Mouse (Mus musculus): ENCODE measurements around the gene Smurf2.

The Smurf2 gene

GRCm38 (mm10) chr11:106905707-106906106, 14.8 kb downstream of the Smurf2 start:
- no peak for DNase-seq

- DNase-seq, result no peak
Measured at GRCm38 (mm10) chr11:106899804-106900203, 20.7 kb downstream of the Smurf2 start.

GRCm38 (mm10) chr11:106896561-106897168, 23.9 kb downstream of the Smurf2 start:
- no peak for DNase-seq

GRCm38 (mm10) chr11:106883656-106884055, 36.9 kb downstream of the Smurf2 start:
- no peak for DNase-seq

- DNase-seq, result no peak
Measured at GRCm38 (mm10) chr11:106872650-106873049, 47.9 kb downstream of the Smurf2 start.

GRCm38 (mm10) chr11:106851438-106851837, 69.1 kb downstream of the Smurf2 start:
- DNase-seq, result no peak

- DNase-seq, result no peak
Measured at GRCm38 (mm10) chr11:106842002-106842401, 78.5 kb downstream of the Smurf2 start.

GRCm38 (mm10) chr11:106828079-106828478, 92.4 kb downstream of the Smurf2 start:
- DNase-seq, result no peak

GRCm38 (mm10) chr11:106824403-106824802, 96.1 kb downstream of the Smurf2 start:
- no peak for DNase-seq

GRCm38 (mm10) chr11:106823741-106824140, 96.8 kb downstream of the Smurf2 start:
- DNase-seq, result no peak

- DNase-seq, result no peak
Measured at GRCm38 (mm10) chr11:106822911-106823310, 97.6 kb downstream of the Smurf2 start.

- no peak for DNase-seq
Measured at GRCm38 (mm10) chr11:106822491-106822890, 98.0 kb downstream of the Smurf2 start.

GRCm38 (mm10) chr11:106821397-106821796, 99.1 kb downstream of the Smurf2 start:
- DNase-seq, result no peak

- DNase-seq, result peak; percentile 82
Measured at GRCm38 (mm10) chr11:106820972-106821371, 99.5 kb downstream of the Smurf2 start.

GRCm38 (mm10) chr11:106820252-106820651, 100.3 kb downstream of the Smurf2 start:
- DNase-seq, result no peak

GRCm38 (mm10) chr11:106819595-106819994, 100.9 kb downstream of the Smurf2 start:
- DNase-seq, result no peak

- peak; percentile 32 for DNase-seq
Measured at GRCm38 (mm10) chr11:106818341-106818740, 102.2 kb downstream of the Smurf2 start.

- DNase-seq, result no peak
Measured at GRCm38 (mm10) chr11:106817808-106818207, 102.7 kb downstream of the Smurf2 start.

- DNase-seq, result no peak
Measured at GRCm38 (mm10) chr11:106817156-106817555, 103.4 kb downstream of the Smurf2 start.

- DNase-seq, result no peak
Measured at GRCm38 (mm10) chr11:106816316-106816715, 104.2 kb downstream of the Smurf2 start.

GRCm38 (mm10) chr11:106815761-106816160, 104.8 kb downstream of the Smurf2 start:
- no peak for DNase-seq

GRCm38 (mm10) chr11:106815331-106815730, 105.2 kb downstream of the Smurf2 start:
- DNase-seq, result no peak

- no peak for DNase-seq
Measured at GRCm38 (mm10) chr11:106814601-106815320, 105.8 kb downstream of the Smurf2 start.

GRCm38 (mm10) chr11:106812410-106813136, 107.9 kb downstream of the Smurf2 start:
- DNase-seq, result no peak
